Mouse (Mus musculus): ENCODE data around the gene Pde8b. TPM values are rescaled to one million over a fixed set of nuclear protein-coding genes. Genes with fewer than 3 reads are reported as not detected.

The Pde8b gene
- total RNA-seq, 2 experiments from 2014 or later: 132 to 151 TPM

DNA sequence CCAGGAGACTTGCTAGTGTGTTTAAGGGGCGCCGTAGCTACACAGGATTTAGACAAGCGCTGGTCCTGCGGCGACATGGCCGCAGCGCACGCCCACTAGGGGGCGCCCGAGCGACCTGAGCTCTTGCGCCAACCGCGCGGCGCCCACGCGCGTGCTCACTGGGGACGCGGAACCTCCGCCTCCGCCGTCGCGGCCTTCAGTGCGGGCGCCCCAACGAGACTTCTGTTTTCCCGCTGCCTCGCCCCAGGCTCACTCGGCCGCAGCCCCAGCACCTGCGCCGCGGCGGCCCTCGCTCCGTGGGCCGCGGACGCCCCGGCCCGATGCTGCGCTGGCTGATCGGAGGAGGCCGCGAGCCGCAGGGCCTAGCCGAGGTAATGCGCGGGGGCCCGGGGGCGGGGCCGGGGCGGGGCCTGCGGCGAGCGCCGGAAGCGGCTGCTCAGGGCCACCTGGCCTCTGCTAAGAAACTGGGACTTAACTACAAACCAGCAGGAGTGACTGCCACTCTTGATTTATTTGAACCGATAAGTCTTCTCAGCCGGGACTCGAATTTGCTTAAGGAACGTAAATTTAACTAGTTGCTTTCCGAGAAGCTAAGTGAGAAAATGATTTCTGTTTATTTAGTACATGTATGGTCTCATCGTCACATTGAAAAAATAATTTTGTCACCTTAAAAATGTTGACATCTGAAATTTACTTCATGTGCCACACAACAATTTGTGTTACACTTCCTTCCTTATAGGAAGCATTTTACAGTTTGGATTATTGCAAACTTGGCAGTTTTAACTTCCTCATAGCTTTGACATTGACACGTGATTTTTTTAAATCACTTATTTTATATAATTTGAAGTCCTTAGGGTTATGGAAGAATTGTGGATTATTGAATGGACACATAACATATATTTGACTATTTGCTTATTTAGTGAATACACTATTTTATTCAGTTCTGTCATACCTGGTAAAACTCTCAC is 273.6 kb downstream of the Pde8b start, which contains the start of gene Wdr41:
Wdr41 (plus strand) TSS at position 126 of the 968 bp plus-strand sequence.
- Histone ChIP-seq H3K27ac (peak within 1 kb of the TSS; percentile 99), H3K4me3 (peak within 1 kb of the TSS; percentile 72)
- TF ChIP-seq CTCF (IDR thresholded peaks at IDR 0.05): peak; percentile 96
- peak; percentile 93 to 94 for DNase-seq (ENCODE audit: extremely low spot score in 1 of 2, low spot score in 2 of 2)
- intact Hi-C loops (cut with DNase I): loop anchor here (1.0 kb wide), 1 partner anchor 311 kb away; no protein-coding TSS in a partner anchor

GRCm38 (mm10) chr13:94975828-94976218 is 274.3 kb downstream of the Pde8b start:
- Histone ChIP-seq H3K27ac (peak overlapping the region; percentile 99), H3K4me3 (peak overlapping the region; percentile 72)
- TF ChIP-seq CTCF (IDR thresholded peaks at IDR 0.05): no peak
- DNase-seq (ENCODE audit: extremely low spot score in 1 of 2, low spot score in 2 of 2): no peak
- intact Hi-C loops (cut with DNase I): loop anchor here (1.0 kb wide), 1 partner anchor 311 kb away; no protein-coding TSS in a partner anchor

Other genes with a start within 250 kb of the Pde8b start
- gene Zbed3, start 73.3 kb upstream of the Pde8b start, total RNA-seq (2021): 10 to 100 TPM; 12.7 to 16.0 TPM
- 10 to 100 TPM; 50.9 to 51.1 TPM for gene Aggf1, start 125.0 kb upstream of the Pde8b start, total RNA-seq (2021)
- gene Crhbp, start 194.6 kb upstream of the Pde8b start, total RNA-seq (2021): 10 to 100 TPM; 24.5 to 25.0 TPM
- gene S100z, start 228.4 kb upstream of the Pde8b start, total RNA-seq (2021): not detected